Mouse (Mus musculus) forebrain, embryonic 11.5 days (tissue): Measurements from ENCODE around the gene Gm14851. TPM values are rescaled to one million over a fixed set of nuclear protein-coding genes. Genes with fewer than 3 reads are reported as not detected.
"Not testable (repeated sequence)": the region's sequence is repeated elsewhere in the genome, so short reads cannot be mapped to it uniquely, and the experiment has no call there.

Source experiments
- ATAC-seq: fragments of 200-750 bp; cut with Nextera tagmentation; replicated peaks from 2 replicates; pipeline ENCODE4 v1.8.0; 2017; ENCODE audit warnings: moderate TSS enrichment; ENCODE audit not compliant: low FRiP score
- DNase-seq: peaks from one replicate; pipeline ENCODE4 v3.0.0-alpha.2; 2017; ENCODE audit warnings: low spot score
- H3K27ac ChIP-seq: fragments of 300-500 bp; sonication (generic); 2 replicates; pipeline ENCODE4 v1.5.1; 2014; ENCODE audit warnings: low read depth, low read length
- H3K27me3 ChIP-seq: fragments of 300-500 bp; sonication (generic); 2 replicates; pipeline ENCODE4 v1.6.1; 2014; ENCODE audit warnings: mild to moderate bottlenecking, low read length, mixed read lengths; ENCODE audit not compliant: control insufficient read depth, insufficient read depth
- H3K36me3 ChIP-seq: fragments of 300-500 bp; sonication (generic); 2 replicates; pipeline ENCODE4 v1.6.1; 2014; ENCODE audit warnings: mild to moderate bottlenecking, low read length, moderate library complexity, mixed read lengths; ENCODE audit not compliant: control insufficient read depth, insufficient read depth
- H3K4me1 ChIP-seq: fragments of 300-500 bp; sonication (generic); replicated peaks from 2 replicates; pipeline ENCODE4 v1.6.1; 2014; ENCODE audit warnings: low read length, mixed read lengths; ENCODE audit not compliant: control insufficient read depth, insufficient read depth
- H3K4me2 ChIP-seq: fragments of 300-500 bp; sonication (generic); 2 replicates; pipeline ENCODE4 v1.6.1; 2014; ENCODE audit warnings: low read depth, mild to moderate bottlenecking, low read length, moderate library complexity, mixed read lengths; ENCODE audit not compliant: severe bottlenecking
- H3K4me3 ChIP-seq: fragments of 300-500 bp; sonication (generic); 2 replicates; pipeline ENCODE4 v1.5.1; 2014; ENCODE audit warnings: low read depth, low read length
- H3K9ac ChIP-seq: fragments of 300-500 bp; sonication (generic); 2 replicates; pipeline ENCODE4 v1.6.1; 2014; ENCODE audit warnings: low read length
- H3K9me3 ChIP-seq: fragments of 300-500 bp; sonication (generic); 2 replicates; pipeline ENCODE4 v1.6.1; 2016; ENCODE audit warnings: low read length, mixed read lengths; ENCODE audit not compliant: control insufficient read depth
- WGBS: fragments of 180-500 bp; shearing (Covaris S2); extraction: QIAGEN DNeasy Blood & Tissue Kit; methylation state at CpG from one replicate; pipeline ENCODE4 v1.1.7; 2014; 5-methylcytosine and 5-hydroxymethylcytosine counted together
- polyA plus RNA-seq: library from polyadenylated mRNA; unstranded; fragments of >200 nt; fragmentation: Nextera tagmentation; extraction: Ambion mirVana; gene quantifications from 2 replicates; pipeline ENCODE4 v1.2.1, GENCODE M21; 2014

Gm14851 gene
- polyA plus RNA-seq, result not detected in 2 replicates

- no CpG with 5 or more reads among the region's 2 CpGs for WGBS
- not testable (repeated sequence) for ATAC-seq, DNase-seq
These were observed at the start of gene Gm14851 for GRCm38 (mm10) chr8:21095950-21096349. Gm14851 (minus strand) TSS chr8:21096050.

GRCm38 (mm10) chr8:21134342-21134741 lies 38.5 kb upstream of the Gm14851 start, which contains the start of gene Defa30:
Defa30 (plus strand) TSS chr8:21134642.
- not testable (repeated sequence) for ATAC-seq, H3K4me3 ChIP-seq, H3K27me3 ChIP-seq, DNase-seq, H3K4me2 ChIP-seq, H3K9me3 ChIP-seq, H3K9ac ChIP-seq, H3K27ac ChIP-seq, H3K36me3 ChIP-seq, H3K4me1 ChIP-seq
- WGBS, result 54% methylated on average over 3 of the region's 3 CpGs

More at GRCm38 (mm10) chr8:21095950-21096349, at the start of gene Gm14851:
- not testable (repeated sequence) for H3K36me3 ChIP-seq, H3K27me3 ChIP-seq, H3K9me3 ChIP-seq, H3K4me3 ChIP-seq, H3K4me1 ChIP-seq, H3K4me2 ChIP-seq, H3K27ac ChIP-seq, H3K9ac ChIP-seq

- Histone ChIP-seq H3K4me1 (no peaks in the 10 kb centered on the region), H3K4me3 (no peak overlapping the region), H3K27ac (no peak overlapping the region), H3K9me3 (peaks cover 3% of the 10 kb centered on the region; the same call in 1 of the 2 replicates), H3K27me3 (no peaks in the 10 kb centered on the region), H3K9ac (no peak overlapping the region), H3K4me2 (no peak overlapping the region), H3K36me3 (no peaks in the 10 kb centered on the region)
- no peak for DNase-seq
- ATAC-seq, result no peak
- WGBS, result 41% methylated on average over 4 of the region's 4 CpGs
These were observed 2.7 kb downstream of the Gm14851 start for GRCm38 (mm10) chr8:21093106-21093505.

GRCm38 (mm10) chr8:21084142-21084541 lies 11.7 kb downstream of the Gm14851 start, which contains the start of gene Defa25:
Defa25 (plus strand) TSS chr8:21084442.
- not testable (repeated sequence) for ATAC-seq, H3K36me3 ChIP-seq, DNase-seq, H3K27me3 ChIP-seq, H3K4me1 ChIP-seq, H3K27ac ChIP-seq, H3K4me2 ChIP-seq, H3K4me3 ChIP-seq, H3K9me3 ChIP-seq, H3K9ac ChIP-seq

- not testable (repeated sequence) for H3K36me3 ChIP-seq
These were observed 31.1 kb downstream of the Gm14851 start, which contains the start of gene Defa35 for GRCm38 (mm10) chr8:21064738-21065137. Defa35 (plus strand) TSS chr8:21065038.

GRCm38 (mm10) chr8:21054747-21055146 lies 41.1 kb downstream of the Gm14851 start, which contains the start of gene Defa23:
Defa23 (plus strand) TSS chr8:21055047.
- not testable (repeated sequence) for DNase-seq, ATAC-seq, H3K4me3 ChIP-seq, H3K4me1 ChIP-seq, H3K27me3 ChIP-seq, H3K9me3 ChIP-seq, H3K9ac ChIP-seq, H3K4me2 ChIP-seq, H3K36me3 ChIP-seq, H3K27ac ChIP-seq
- WGBS, result no CpG with 5 or more reads among the region's 1 CpGs

More at GRCm38 (mm10) chr8:21064738-21065137, 31.1 kb downstream of the Gm14851 start, which contains the start of gene Defa35:
- H3K9ac ChIP-seq, H3K27me3 ChIP-seq, H3K4me1 ChIP-seq, H3K9me3 ChIP-seq, H3K4me2 ChIP-seq, ATAC-seq, H3K27ac ChIP-seq, H3K4me3 ChIP-seq, DNase-seq: not testable (repeated sequence)
- 93% methylated on average over 1 of the region's 1 CpGs for WGBS

Other genes starting within 250 kb of the Gm14851 start
- gene Defb33, start 203.4 kb downstream of the Gm14851 start, polyA plus RNA-seq, result not detected in 2 replicates
- not detected in 2 replicates for gene Gm15056, start 193.4 kb downstream of the Gm14851 start, polyA plus RNA-seq
- gene Gm6040, start 174.0 kb downstream of the Gm14851 start, polyA plus RNA-seq, result not detected in 2 replicates
- not detected in 2 replicates for gene AY761185, start 151.3 kb downstream of the Gm14851 start, polyA plus RNA-seq
- gene Defa21, start 70.5 kb downstream of the Gm14851 start, polyA plus RNA-seq, result not detected in 2 replicates
- gene Defa23, start 41.0 kb downstream of the Gm14851 start, polyA plus RNA-seq, result not detected in 2 replicates
- gene Defa35, start 31.0 kb downstream of the Gm14851 start, polyA plus RNA-seq, result not detected in 2 replicates
- gene Defa25, start 11.6 kb downstream of the Gm14851 start, polyA plus RNA-seq, result not detected in 2 replicates
- not detected in 2 replicates for gene Defa30, start 38.6 kb upstream of the Gm14851 start, polyA plus RNA-seq
- gene Defa22, start 66.2 kb upstream of the Gm14851 start, polyA plus RNA-seq, result not detected in 2 replicates
- gene Defa31, start 95.6 kb upstream of the Gm14851 start, polyA plus RNA-seq, result not detected in 2 replicates
- gene Gm15293, start 105.5 kb upstream of the Gm14851 start, polyA plus RNA-seq, result not detected in 2 replicates
- not detected in 2 replicates for gene Gm15292, start 153.7 kb upstream of the Gm14851 start, polyA plus RNA-seq
- gene Defa27, start 219.5 kb upstream of the Gm14851 start, polyA plus RNA-seq, result not detected in 2 replicates
- not detected in 2 replicates for gene Defa29, start 231.0 kb upstream of the Gm14851 start, polyA plus RNA-seq